Mouse (Mus musculus) brain, embryonic 14.5 days (tissue): Measurements from ENCODE around the gene Gm28042.

ENCODE experiments used
- CTCF ChIP-seq: fragments of 200-500 bp; IDR thresholded peaks from 2 replicates; pipeline ENCODE4 v1.5.1; 2012; ENCODE audit warnings: inconsistent platforms, mild to moderate bottlenecking, moderate library complexity, borderline replicate concordance; ENCODE audit not compliant: insufficient read depth, insufficient read length; ENCODE audit errors: extremely low read depth
- POLR2A ChIP-seq: fragments of 200-500 bp; IDR thresholded peaks from 2 replicates; pipeline ENCODE4 v1.6.1; 2012; ENCODE audit warnings: mild to moderate bottlenecking, inconsistent platforms, borderline replicate concordance; ENCODE audit not compliant: poor library complexity, insufficient read depth, insufficient read length, severe bottlenecking; ENCODE audit errors: extremely low read depth

GRCm38 (mm10) chr2:120030380-120030779 lies 3.1 kb downstream of the Gm28042 start:
- TF ChIP-seq CTCF: no peak
- no peak for TF ChIP-seq POLR2A
